Mouse (Mus musculus) small intestine, adult 2 months (tissue): ENCODE measurements around the gene C1s2.
"Not testable (repeated sequence)": the region's sequence is repeated elsewhere in the genome, so short reads cannot be mapped to it uniquely, and the experiment has no call there.

Experiments used
- CTCF ChIP-seq: fragments of 200-500 bp; IDR thresholded peaks from 2 replicates; pipeline ENCODE4 v1.5.1; 2012; ENCODE audit warnings: low read depth, mild to moderate bottlenecking, control low read depth, inconsistent platforms, low read length, moderate library complexity, mixed read lengths; ENCODE audit not compliant: insufficient replicate concordance, insufficient read length; ENCODE audit errors: extremely low read depth
- POLR2A ChIP-seq: fragments of 200-500 bp; IDR thresholded peaks from 2 replicates; pipeline ENCODE4 v1.6.1; 2012; ENCODE audit warnings: low read depth, mild to moderate bottlenecking, control low read depth, inconsistent platforms, low read length, moderate library complexity

GRCm38 (mm10) chr6:124682291-124682690 lies 46.4 kb upstream of the C1s2 start:
- TF ChIP-seq CTCF, POLR2A: not testable (repeated sequence)
